Mouse (Mus musculus) kidney, adult 9 months (tissue): ENCODE measurements around the gene Gtf3c2.
A peak's percentile ranks its signal among the peaks of the same experiment; 100 is the strongest.

Source experiments
- DNase-seq: peaks from one replicate; pipeline ENCODE4 v3.0.0; 2022

Gene Gtf3c2

DNA sequence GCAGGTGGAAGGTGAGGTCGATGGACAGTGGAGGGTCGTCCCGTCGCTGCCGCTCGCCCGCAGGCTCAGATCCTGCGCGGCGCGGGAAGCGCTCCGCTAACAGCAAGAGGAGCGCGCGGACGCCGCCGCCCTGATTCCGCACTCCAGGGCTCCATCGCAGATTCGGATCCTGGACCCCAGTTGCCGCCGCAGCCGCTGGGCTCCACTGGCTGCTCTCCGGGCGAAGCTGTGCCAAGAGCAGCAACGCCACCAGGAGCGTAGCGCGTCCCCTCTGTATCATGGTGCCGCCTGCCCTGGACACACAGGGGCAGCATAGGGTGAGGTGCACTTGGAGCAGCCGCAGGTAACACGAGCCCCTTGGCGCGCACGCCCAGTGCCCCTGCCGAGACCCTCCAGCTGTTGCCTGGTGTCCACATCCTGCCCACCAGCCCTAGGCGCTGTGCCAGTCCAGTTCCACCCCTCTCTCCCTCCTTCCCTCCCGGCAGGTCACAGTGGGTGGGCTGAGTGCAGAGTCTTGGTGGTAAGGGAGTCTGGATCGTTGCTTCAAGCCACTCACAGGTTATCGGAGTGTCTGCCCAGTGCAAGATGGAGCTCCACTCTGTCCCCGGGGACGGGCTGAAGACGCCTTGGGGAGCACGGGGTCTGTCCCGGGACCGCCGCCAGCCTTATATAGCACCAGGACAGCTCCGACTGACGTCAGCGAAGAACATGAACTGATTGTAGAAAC lies 41.5 kb downstream of the Gtf3c2 start, which contains the start of gene Ucn:
Gene Ucn, minus strand, starts transcription at position 589 of the 727 bp plus-strand sequence.
- no peak for DNase-seq

DNA sequence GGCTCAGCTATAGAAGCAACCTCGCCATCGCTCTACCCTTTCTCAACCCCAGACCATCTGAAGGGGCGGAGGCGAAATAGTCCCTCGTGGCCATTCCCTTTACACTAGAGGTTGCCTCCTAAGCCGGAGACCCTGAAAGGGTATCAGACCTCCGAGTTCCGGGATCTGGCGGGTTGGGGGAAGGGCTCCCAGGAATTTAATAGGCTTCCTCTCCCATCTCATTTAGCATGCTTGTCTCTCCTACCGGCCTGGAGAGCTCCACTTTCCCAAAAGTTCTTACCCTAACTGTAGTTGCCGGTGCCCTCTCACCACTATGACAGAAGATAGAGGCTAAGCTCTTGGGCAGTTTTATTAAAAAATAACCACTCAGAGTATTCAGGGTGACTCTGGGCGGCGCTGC lies 42.3 kb downstream of the Gtf3c2 start:
- no peak for DNase-seq

DNA sequence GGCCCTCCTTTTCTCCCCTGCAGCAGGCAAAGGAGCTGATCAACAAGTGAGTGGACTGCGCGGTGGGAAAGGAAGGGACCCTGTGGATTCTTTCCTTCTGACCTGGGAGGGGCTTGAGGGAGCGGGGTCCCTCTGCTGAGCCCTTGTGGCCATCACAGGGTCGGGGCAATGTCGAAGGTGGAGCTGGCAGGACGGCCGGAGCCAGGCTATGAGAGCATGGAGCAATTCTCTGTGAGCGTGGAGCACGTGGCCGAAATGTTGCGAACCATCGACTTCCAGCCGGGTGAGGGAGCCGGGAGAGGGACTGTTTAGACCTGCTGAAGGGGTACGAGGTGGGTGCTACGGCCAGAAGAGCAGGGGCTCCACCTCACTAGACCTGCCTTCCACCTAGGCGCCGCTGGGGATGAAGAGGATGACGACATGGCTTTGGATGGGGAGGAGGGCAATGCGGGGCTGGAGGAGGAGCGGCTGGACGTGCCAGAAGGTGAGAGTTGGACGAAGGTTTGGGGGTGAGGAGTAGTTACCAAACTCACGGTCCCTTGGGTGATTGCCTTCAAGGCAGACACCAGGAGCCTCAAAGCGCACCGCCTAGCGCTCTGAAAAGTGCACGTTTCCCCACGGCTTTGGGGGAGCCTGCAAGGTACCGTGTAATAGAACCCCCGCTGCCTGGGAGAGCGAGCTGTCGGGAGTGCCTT lies 43.1 kb downstream of the Gtf3c2 start:
- no peak for DNase-seq

DNA sequence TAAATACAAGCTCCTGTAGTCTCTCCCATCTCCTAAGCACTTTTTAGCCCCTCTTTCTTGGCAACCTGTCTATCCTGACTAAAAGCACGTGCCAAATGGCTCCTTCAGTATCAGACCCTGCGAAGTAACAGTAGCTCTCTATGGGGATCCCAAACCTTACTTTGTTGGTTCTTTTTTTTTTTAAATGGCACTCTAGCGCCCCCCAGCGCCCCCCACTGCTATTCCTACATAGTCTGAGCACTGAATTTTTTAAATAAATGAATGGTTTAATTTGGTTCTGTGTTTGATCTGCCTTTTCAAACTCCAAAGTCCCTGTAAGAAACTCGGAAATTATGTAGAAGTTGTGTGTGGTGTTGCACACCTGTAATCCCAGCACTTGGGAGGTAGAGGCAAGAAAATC lies 53.9 kb downstream of the Gtf3c2 start:
- DNase-seq = no peak

DNA sequence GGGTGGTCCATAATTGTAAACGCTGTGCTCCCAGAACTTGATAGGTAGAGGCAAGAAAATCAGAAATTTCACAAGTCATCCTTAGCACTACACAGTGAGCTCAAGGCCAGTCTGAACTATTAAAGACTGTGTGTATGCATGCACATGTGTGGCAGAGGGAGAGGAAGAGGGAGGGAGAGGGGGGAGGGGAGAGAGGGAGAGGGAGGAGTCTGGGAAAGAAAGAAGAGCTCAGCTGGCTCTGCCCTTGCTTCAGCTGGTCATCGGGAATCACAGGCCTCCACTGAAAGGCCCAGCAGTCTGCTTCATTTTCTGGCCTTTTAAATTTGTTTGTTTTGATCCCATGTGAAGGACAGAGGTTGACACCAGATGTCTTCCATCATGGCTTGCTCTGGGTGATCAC lies 56.5 kb downstream of the Gtf3c2 start:
- no peak for DNase-seq

DNA sequence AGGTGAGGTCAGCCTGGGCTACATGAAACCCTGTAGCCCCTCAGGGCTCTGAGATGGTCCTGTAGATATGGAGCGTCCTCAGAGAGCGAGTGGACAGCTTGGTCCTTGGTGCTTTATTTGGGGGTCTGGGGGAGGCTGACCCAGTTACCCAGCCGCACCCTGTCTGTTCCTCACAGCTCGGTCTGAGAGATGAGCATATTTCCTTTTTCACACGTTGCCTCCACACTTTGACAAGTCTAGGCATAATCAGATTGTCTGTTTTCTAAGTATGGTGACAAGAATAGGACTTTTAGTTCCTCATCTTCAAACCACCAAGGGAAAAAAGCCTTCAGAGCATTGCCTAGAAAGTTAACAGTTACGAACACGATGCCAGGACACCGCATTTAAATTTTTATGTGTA lies 58.8 kb downstream of the Gtf3c2 start:
- DNase-seq = no peak

DNA sequence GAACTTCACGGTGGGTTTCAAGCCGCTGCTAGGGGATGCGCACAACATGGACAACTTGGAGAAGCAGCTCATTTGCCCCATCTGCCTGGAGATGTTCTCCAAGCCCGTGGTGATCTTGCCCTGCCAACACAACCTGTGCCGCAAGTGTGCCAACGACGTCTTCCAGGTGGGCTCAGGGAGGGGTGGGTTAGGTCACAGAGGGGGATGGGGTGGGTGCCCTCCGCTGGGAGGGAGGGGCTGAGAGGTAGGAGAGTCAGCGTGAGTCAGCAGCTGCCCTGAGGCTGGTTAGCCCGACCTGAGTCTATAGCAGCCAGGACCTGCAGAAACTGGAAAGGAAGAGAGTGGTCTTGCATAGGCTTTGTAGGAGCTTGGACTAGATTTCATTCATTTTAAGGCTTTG lies 63.0 kb downstream of the Gtf3c2 start:
- DNase-seq = no peak

DNA sequence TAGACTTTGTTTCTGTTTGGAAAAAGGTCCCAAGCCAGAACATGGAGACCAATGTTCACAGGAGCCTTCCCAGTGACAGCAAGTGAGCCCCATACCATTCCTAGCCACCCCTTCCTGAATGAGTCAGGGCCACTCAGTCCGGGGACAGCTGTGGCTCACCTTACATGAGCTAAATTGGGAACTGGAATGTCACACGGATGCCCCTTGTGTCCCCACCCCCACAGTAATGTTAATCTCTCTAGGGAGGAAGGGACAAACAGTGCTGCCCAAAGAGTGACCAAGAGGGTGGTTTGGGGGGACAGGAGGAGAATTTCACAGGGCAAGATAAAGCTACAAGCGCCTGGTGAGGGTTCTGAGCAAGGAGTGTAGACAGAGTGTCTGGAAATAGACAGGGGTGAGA lies 63.6 kb downstream of the Gtf3c2 start, which contains the start of gene Trim54:
Gene Trim54, plus strand, starts transcription at position 359 of the 400 bp plus-strand sequence.
- no peak for DNase-seq

DNA sequence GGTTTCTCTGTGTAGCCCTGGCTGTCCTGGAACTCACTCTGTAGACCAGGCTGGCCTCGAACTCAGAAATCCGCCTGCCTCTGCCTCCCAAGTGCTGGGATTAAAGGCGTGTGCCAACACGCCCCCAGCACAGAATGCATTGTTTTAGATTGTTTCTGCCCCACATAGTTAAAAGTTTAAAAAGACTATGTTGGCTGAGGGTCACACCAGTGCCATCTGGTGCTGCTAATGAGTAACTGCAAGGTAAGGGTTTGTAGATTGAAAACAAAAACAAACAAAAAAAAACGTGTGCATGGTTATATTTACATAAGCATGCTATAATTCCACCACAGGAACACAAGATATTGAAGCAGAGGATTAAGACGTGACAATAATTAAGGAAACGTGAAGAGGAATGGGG lies 69.2 kb downstream of the Gtf3c2 start:
- DNase-seq = peak; percentile 9

DNA sequence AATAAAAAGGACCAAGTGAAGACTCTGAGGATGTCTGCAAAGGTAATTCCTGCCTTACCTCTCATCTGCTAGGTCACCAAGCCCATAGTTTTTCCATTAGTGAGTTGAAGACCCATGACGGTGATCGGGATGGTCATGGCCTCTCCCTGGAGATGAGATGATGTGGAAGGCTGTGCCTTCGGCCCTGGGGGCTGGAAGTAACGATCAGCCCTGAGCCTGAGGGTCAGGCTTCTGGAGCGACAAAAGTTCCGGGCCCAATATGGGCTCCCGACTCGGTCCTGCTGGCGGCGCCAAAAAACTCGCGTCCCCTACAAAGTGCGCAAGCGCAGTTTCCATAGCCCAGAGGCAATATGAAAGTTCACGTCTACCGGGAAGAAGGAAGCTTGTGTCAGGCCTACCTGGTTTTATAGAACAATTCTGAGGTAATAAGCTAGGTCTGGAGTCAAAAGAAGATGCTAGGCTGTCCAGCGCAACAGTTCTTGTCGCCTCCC lies 71.9 kb downstream of the Gtf3c2 start, which contains the start of gene Slc30a3:
Gene Slc30a3, minus strand, starts transcription at position 238 of the 491 bp plus-strand sequence.
- no peak for DNase-seq
